Mouse (Mus musculus): ENCODE data around the gene Rarb. TPM values are rescaled to one million over a fixed set of nuclear protein-coding genes. Genes with fewer than 3 reads are reported as not detected.
A peak's percentile ranks its signal among the peaks of the same experiment; 100 is the strongest.
"Not testable (repeated sequence)": the region's sequence is repeated elsewhere in the genome, so short reads cannot be mapped to it uniquely, and the experiment has no call there.

Rarb gene
- polyA plus RNA-seq, 1 experiment from 2014 or later: 16.8 TPM

GRCm38 (mm10) chr14:16762773-16763172 is 56.2 kb downstream of the Rarb start:
- Histone ChIP-seq H3K4me3 (no peak overlapping the region), H3K27me3 (ENCODE audit: poor library complexity, severe bottlenecking) (no peaks in the 10 kb centered on the region), H3K36me3 (replicated peaks) (no peaks in the 10 kb centered on the region), H3K27ac (no peak overlapping the region), H3K4me1 (no peaks in the 10 kb centered on the region), H3K9me3 (no peaks in the 10 kb centered on the region)
- no peak for DNase-seq (ENCODE audit: extremely low spot score, low spot score)

DNA sequence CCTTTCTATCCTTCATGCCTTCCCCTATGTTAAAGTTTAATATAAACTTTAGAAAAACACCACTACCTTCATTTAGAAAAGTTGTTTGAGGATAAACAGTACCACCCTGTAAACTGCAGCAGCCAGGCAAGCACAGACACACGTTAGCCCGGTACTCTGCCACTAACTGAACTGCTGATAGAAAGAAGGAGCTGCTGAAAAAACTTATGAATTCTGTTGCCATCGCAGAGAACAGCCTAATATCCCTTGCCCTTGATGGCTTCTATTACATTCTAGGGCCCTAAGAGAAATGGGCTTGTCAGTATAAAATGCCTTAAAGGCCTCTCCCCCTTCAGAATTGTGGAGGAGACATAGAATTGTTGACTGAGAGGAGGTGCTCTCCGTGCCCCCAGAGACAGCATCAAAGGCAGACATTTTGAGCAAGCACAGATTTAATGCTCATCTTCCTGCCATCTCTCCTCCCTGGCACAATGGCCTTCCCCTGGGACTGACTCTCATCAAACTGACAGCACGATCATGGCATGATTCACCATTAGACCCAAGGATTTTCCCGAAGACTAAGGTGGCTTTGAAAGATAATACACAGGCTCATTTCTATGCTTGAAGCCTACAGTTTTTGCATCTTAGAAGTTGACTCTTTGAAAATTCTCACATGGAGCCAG is 60.1 kb downstream of the Rarb start:
- H3K27ac ChIP-seq: no peak overlapping the region
- 85% methylated on average over 6 of the region's 6 CpGs for WGBS
- no peak for DNase-seq (ENCODE audit: extremely low spot score, low spot score)
- no peaks in the 10 kb centered on the region for H3K4me1 ChIP-seq
- no peaks in the 10 kb centered on the region for H3K27me3 ChIP-seq (ENCODE audit: poor library complexity, severe bottlenecking)
- no peaks in the 10 kb centered on the region for H3K9me3 ChIP-seq
- no peak overlapping the region for H3K4me3 ChIP-seq
- H3K36me3 ChIP-seq (replicated peaks): no peaks in the 10 kb centered on the region

GRCm38 (mm10) chr14:16755601-16756000 is 63.4 kb downstream of the Rarb start:
- DNase-seq (ENCODE audit: extremely low spot score, low spot score); H3K4me1 ChIP-seq; H3K27me3 ChIP-seq (ENCODE audit: poor library complexity, severe bottlenecking); H3K9me3 ChIP-seq; H3K4me3 ChIP-seq; H3K36me3 ChIP-seq (replicated peaks); H3K27ac ChIP-seq: not testable (repeated sequence)
- WGBS: 95% methylated on average over 1 of the region's 1 CpGs

DNA sequence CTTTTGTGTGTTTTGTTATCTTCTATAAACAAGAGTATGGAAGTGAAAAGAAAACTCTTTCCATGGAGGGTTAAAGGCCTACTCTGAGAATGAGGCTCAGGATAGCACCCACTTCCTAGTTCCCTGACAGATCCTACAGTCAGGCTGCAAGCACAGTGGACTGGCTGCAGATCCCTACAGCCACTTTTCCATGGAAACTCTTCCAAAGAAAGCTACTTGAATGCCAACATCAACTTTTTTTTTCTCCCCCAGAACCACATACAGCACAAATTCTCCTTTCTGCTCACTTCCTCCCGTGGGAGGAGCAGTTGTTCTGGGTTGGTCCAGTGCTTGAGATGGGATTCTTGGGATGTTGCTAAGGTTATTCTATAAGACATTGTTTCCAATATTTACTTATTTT is 66.3 kb downstream of the Rarb start:
- DNase-seq (ENCODE audit: extremely low spot score, low spot score): no peak
- Histone ChIP-seq H3K9me3 (no peaks in the 10 kb centered on the region), H3K27ac (no peak overlapping the region), H3K4me1 (no peaks in the 10 kb centered on the region), H3K4me3 (no peak overlapping the region), H3K36me3 (replicated peaks) (no peaks in the 10 kb centered on the region), H3K27me3 (ENCODE audit: poor library complexity, severe bottlenecking) (no peaks in the 10 kb centered on the region)
- WGBS: 81% methylated on average over 1 of the region's 1 CpGs

DNA sequence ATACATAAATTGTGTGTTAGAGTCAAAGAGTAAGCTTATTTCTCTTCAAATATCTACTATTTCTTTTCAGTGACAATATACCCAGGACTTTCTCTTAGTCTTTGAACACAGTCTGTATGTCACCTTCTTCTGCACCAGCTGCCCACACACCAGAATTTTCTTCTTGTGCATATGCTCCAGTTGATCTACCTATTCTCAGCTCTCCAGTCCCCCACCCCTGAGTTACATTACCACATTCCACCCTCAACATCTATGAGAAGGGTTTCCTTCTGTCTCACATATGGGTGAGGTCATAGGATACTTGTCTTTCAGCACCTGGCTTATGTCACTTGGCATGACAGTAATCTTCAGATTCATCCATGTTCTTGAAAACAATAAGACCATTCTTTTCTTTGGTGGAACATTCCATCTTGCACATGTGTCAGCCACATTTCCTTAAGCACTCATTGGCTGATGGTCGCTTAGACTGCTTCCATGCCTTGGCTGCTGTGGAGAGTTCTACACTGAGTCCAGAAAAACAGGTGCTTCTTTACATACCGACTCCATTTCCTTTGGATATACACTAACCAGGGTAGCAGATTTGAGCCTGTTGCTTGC is 71.9 kb downstream of the Rarb start:
- peaks cover 4% of the 10 kb centered on the region; the same call in 1 of the 2 replicates for H3K27me3 ChIP-seq (ENCODE audit: poor library complexity, severe bottlenecking)
- H3K27ac ChIP-seq: no peak overlapping the region
- DNase-seq (ENCODE audit: extremely low spot score, low spot score): no peak
- H3K4me1 ChIP-seq: no peaks in the 10 kb centered on the region
- H3K9me3 ChIP-seq: no peaks in the 10 kb centered on the region
- H3K36me3 ChIP-seq (replicated peaks): no peaks in the 10 kb centered on the region
- 95% methylated on average over 2 of the region's 2 CpGs for WGBS
- no peak overlapping the region for H3K4me3 ChIP-seq

DNA sequence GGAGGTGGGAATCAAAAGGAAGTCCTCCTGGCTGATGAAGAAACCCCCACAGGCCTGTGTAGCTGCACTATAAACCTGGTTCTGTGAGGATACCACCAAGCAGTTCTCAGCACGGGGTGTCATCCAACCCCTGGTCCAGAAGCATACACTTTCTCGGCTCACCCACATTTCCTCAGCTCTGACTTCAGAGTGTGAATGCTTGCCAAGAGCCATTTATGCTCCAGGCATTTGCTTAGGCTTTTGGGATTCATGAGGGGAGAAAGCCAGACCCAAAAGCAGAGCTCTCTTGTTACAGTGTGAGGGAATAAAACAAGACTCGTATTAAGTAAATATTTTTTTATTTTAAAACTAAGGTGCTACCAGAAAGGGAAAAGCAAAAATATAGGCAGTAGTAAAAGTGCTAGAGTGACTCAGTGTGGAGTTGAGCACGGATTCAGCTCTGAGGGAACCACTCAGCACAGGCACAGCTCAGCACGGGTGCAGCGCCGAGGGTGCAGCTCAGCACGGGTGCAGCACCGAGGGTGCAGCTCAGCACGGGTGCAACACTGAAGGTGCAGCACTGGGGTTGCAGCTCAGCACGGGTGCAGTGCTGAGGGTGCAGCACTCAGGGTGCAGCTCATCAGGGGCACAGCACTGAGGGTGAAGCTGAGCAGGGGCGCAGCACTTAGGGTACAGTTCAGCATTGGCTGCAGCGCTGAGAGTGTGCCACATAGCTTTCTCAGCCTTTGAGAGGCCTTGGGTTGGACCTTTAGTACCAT is 77.8 kb downstream of the Rarb start:
- no peaks in the 10 kb centered on the region for H3K4me1 ChIP-seq
- H3K4me3 ChIP-seq: no peak overlapping the region
- no peak overlapping the region for H3K27ac ChIP-seq
- H3K36me3 ChIP-seq (replicated peaks): no peaks in the 10 kb centered on the region
- 80% methylated on average over 13 of the region's 13 CpGs for WGBS
- no peak for DNase-seq (ENCODE audit: extremely low spot score, low spot score)
- no peaks in the 10 kb centered on the region for H3K9me3 ChIP-seq
- peaks cover 45% of the 10 kb centered on the region for H3K27me3 ChIP-seq (ENCODE audit: poor library complexity, severe bottlenecking)

DNA sequence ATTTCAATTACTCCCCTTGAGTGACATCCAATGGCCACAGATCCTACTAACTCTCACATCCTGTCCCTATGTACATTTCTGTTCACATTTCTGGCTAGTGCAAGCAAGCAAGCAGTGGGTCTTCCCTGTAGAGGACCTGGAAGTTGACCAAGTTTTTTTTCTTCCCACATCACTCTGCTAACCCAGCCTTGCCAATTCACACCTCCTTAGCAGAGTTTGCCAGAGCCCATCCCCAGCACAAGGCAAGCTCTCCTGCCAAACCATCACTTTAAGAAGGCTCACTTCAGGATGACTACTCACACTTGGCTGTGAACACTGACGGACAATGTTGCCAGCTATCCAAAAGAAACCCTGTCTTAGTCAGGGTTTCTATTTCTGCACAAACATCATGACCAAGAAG is 80.4 kb downstream of the Rarb start:
- Histone ChIP-seq H3K27ac (no peak overlapping the region), H3K9me3 (no peaks in the 10 kb centered on the region), H3K4me3 (no peak overlapping the region), H3K4me1 (peaks cover 25% of the 10 kb centered on the region), H3K36me3 (replicated peaks) (no peaks in the 10 kb centered on the region), H3K27me3 (ENCODE audit: poor library complexity, severe bottlenecking) (peaks cover 59% of the 10 kb centered on the region)
- DNase-seq (ENCODE audit: extremely low spot score, low spot score): no peak
- 91% methylated on average over 1 of the region's 1 CpGs for WGBS

DNA sequence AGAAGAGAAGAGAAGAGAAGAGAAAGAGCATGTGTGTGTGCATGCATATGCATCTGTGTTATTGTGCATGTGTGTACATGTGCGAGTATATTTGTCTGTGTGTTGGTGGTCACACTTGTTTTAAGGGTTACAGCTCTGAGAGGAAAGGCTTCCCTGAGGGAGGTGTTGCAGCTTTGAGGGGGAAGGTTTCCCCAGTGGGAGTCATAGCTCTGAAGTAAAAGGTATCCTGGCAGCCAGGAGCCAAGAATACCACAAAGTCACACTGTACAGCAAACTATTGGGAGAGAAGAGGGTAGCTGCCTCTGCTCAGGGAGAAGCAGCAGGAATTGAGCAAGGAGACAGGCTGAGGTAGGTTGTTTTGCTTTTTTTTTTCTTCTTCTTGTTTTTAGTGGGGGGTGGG is 81.2 kb downstream of the Rarb start:
- Histone ChIP-seq H3K36me3 (replicated peaks) (no peaks in the 10 kb centered on the region), H3K4me3 (no peak overlapping the region), H3K9me3 (no peaks in the 10 kb centered on the region), H3K27ac (no peak overlapping the region), H3K27me3 (ENCODE audit: poor library complexity, severe bottlenecking) (peaks cover 62% of the 10 kb centered on the region), H3K4me1 (peaks cover 33% of the 10 kb centered on the region)
- no peak for DNase-seq (ENCODE audit: extremely low spot score, low spot score)
- 95% methylated on average over 1 of the region's 1 CpGs for WGBS

DNA sequence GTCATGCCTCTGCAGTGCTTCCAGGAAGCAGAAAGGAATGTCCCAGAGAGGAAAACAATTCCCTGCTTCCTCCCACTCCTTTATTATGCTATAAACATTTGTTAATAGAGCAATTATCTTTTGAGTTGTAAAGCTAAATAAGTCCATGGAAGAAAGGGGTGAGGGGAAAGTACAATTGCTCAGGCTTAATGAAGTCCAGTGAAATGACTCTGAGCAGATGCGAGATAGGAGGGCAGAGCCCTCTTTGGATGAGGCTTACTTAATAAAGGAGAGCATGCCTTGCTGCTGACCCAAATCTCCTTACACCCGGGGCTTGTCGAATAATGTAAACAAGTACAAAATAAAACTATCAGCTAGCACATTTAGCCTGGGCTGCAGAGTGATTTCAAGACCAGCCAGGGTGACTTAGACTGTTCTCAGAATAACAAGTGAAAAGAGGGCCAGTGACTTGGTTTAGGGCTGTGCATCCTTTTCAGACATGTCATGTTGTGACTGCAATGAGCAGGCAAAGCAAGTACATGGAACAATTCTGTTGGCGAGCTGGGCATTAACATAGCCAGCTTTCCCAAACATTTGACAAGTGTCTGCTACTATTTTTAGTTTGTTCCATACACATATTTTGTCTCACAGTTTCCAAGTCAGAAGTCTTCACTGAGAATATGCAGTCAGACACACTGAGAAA is 83.5 kb downstream of the Rarb start:
- DNase-seq (ENCODE audit: extremely low spot score, low spot score): no peak
- H3K4me3 ChIP-seq: no peak overlapping the region
- H3K27ac ChIP-seq: no peak overlapping the region
- H3K4me1 ChIP-seq: peaks cover 36% of the 10 kb centered on the region
- peaks cover 72% of the 10 kb centered on the region for H3K27me3 ChIP-seq (ENCODE audit: poor library complexity, severe bottlenecking)
- WGBS: 47% methylated on average over 4 of the region's 4 CpGs
- H3K9me3 ChIP-seq: no peaks in the 10 kb centered on the region
- no peaks in the 10 kb centered on the region for H3K36me3 ChIP-seq (replicated peaks)

GRCm38 (mm10) chr14:16733595-16734298 is 85.2 kb downstream of the Rarb start:
- Histone ChIP-seq H3K36me3 (replicated peaks) (no peaks in the 10 kb centered on the region), H3K4me3 (no peak overlapping the region), H3K4me1 (peaks cover 36% of the 10 kb centered on the region), H3K27ac (0 out of 2 replicates have a peak overlapping the region, but pooled peaks have one; percentile 9), H3K27me3 (ENCODE audit: poor library complexity, severe bottlenecking) (peaks cover 64% of the 10 kb centered on the region), H3K9me3 (no peaks in the 10 kb centered on the region)
- 38% methylated on average over 9 of the region's 9 CpGs for WGBS
- peak; percentile 23 for DNase-seq (ENCODE audit: extremely low spot score, low spot score)

- no peak overlapping the region for H3K4me3 ChIP-seq
- no peak for DNase-seq (ENCODE audit: extremely low spot score, low spot score)
- H3K4me1 ChIP-seq: peaks cover 36% of the 10 kb centered on the region
- no peak overlapping the region for H3K27ac ChIP-seq
- no peaks in the 10 kb centered on the region for H3K9me3 ChIP-seq
- peaks cover 51% of the 10 kb centered on the region for H3K27me3 ChIP-seq (ENCODE audit: poor library complexity, severe bottlenecking)
- no peaks in the 10 kb centered on the region for H3K36me3 ChIP-seq (replicated peaks)
- 85% methylated on average over 2 of the region's 2 CpGs for WGBS
These were observed 86.9 kb downstream of the Rarb start for GRCm38 (mm10) chr14:16732054-16732453.

GRCm38 (mm10) chr14:16728175-16728838 is 90.6 kb downstream of the Rarb start:
- peaks cover 9% of the 10 kb centered on the region for H3K4me1 ChIP-seq
- DNase-seq (ENCODE audit: extremely low spot score, low spot score): no peak
- H3K4me3 ChIP-seq: no peak overlapping the region
- H3K27ac ChIP-seq: no peak overlapping the region
- H3K9me3 ChIP-seq: 0 out of 2 replicates have a peak, but pooled peaks cover 4% of the 10 kb centered on the region
- H3K27me3 ChIP-seq (ENCODE audit: poor library complexity, severe bottlenecking): peaks cover 27% of the 10 kb centered on the region
- H3K36me3 ChIP-seq (replicated peaks): no peaks in the 10 kb centered on the region
- WGBS: 91% methylated on average over 2 of the region's 2 CpGs

All from forebrain, embryonic 10.5 days (tissue).